Mouse (Mus musculus) lung, adult 2 months (tissue): ENCODE data around the gene Morn3.

ENCODE experiments used
- CTCF ChIP-seq: fragments of 200-500 bp; IDR thresholded peaks from 2 replicates; pipeline ENCODE4 v1.5.1; 2011; ENCODE audit warnings: mild to moderate bottlenecking, low read length, control low read depth; ENCODE audit not compliant: insufficient read depth
- POLR2A ChIP-seq: fragments of 200-500 bp; IDR thresholded peaks from 2 replicates; pipeline ENCODE4 v1.6.1; 2011; ENCODE audit warnings: low read depth, mild to moderate bottlenecking, control low read depth, low read length, borderline replicate concordance; ENCODE audit errors: extremely low read depth

DNA sequence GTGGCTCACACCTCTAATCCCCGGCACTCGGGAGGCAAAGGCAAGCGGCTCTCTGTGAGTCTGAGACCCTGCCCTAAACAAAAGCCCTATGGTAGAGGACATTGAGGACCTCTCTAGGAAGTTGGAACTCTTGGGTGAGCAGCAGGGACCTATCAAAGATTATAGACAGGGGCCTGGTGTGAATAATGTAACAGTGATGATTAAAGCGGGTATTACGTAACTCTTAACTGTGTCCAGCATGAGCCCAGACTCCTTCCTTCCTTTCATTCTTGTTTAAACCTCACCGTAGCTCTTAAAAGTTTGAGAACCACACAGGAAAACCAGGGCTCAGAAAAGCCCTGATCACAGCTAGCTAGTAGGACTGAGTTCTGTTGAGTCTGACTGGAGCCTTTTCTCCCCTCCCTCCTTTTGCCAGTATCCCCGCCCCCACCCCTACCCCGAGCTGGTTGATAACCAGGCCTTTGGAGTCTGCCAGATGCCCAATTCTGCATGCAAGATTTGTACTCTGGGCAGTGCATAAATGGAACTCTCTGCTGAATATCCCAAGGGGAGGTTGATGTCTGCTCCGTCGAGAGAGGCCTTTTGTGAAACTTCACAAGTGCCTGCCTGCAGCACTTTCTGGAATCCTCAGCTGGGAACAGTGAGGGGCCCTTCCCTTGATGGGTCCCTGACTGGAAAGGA is 27.3 kb downstream of the Morn3 start:
- TF ChIP-seq POLR2A, result no peak
- no peak for TF ChIP-seq CTCF
